Mouse (Mus musculus): Measurements from ENCODE around the gene Ankrd2.

- TF ChIP-seq CTCF (IDR thresholded peaks at IDR 0.05; ENCODE audit: low read depth) (no peak), EP300 (IDR thresholded peaks at IDR 0.05; ENCODE audit: low read depth) (no peak)
Observed at GRCm38 (mm10) chr19:41989810-41990209, 46.0 kb upstream of the Ankrd2 start.

Measured in heart, postnatal 0 days (tissue).